Mouse (Mus musculus) gonadal fat pad, adult 2 months (tissue): ENCODE results near the gene Col6a6. TPM values are rescaled to one million over a fixed set of nuclear protein-coding genes. Genes with fewer than 3 reads are reported as not detected.
A peak's percentile ranks its signal among the peaks of the same experiment; 100 is the strongest.

Experiments
- DNase-seq: peaks from one replicate; pipeline ENCODE4 v3.0.0-alpha.2; 2012; ENCODE audit warnings: low read depth
- polyA plus RNA-seq: library from polyadenylated mRNA; depleted of rRNA; stranded (reverse); fragments of >200 nt; gene quantifications from 2 replicates; pipeline ENCODE4 v1.2.3, GENCODE M21; 2012

Gene Col6a6
- polyA plus RNA-seq, 1 experiment = 1.8 TPM

GRCm38 (mm10) chr9:105739446-105739845 lies 88.5 kb downstream of the Col6a6 start:
- no peak for DNase-seq

GRCm38 (mm10) chr9:105737448-105737847 lies 90.5 kb downstream of the Col6a6 start:
- DNase-seq = peak; percentile 31

DNA sequence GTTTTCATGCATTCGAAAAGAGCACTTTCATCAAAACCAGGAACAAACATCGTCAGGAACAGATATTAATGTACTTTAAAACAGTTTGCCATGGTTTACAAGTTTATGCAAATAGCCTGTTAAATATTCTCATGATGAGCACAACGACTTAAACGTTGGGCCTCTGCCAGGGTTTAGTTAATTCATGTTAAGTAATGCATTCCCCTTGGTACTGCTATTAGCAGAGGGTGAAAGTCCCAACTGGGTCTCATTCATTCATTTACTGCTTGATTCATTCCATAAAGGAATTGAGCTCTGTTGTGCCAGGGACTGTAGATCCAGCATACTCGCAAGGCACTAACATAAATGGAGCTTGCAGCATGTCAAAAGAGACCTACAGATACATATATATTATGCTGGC lies 92.8 kb downstream of the Col6a6 start:
- no peak for DNase-seq

- no peak for DNase-seq
Measured at GRCm38 (mm10) chr9:105734651-105735050, 93.3 kb downstream of the Col6a6 start.

- no peak for DNase-seq
Measured at GRCm38 (mm10) chr9:105731976-105732375, 96.0 kb downstream of the Col6a6 start.

- DNase-seq = no peak
Measured at GRCm38 (mm10) chr9:105720430-105720829, 107.5 kb downstream of the Col6a6 start.

GRCm38 (mm10) chr9:105719851-105720395 lies 108.0 kb downstream of the Col6a6 start:
- DNase-seq = no peak

DNA sequence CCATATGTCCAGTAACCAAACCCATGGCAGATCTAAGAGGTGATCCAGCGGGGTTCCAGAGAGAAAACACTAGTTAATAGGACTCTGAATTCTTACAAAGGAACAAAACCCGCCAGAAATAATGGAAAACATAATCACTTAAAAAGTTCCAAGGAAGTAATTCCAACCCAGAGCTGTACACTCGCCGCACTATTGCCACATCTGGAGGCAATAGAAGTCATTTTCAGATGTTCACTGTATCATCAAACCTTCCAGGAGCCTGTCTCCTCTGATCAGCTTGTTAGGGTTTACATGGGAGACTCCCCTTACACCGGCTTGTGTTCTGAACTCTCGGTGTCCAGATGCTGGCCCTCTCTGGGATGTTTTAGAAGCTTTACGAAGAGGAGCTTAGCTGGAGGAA lies 108.6 kb downstream of the Col6a6 start:
- DNase-seq = no peak

DNA sequence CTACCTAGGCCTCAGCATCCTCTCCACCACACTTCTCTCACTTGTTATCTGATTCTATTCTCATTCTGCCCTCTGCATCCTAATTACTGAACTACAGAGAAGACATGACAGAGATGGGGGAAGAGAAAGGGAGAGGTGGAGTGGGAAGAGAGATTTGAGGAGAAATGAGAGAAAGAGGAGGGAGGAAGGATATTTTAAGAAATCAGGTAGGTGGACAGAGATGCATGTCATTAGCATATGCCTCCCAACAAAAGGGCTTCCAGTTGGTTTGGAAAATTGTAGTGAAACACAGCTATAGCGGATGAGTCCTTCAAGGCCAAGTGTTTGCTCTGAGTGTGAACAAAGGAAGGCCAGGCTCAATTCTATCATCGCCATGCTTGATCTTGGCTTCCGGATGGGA lies 115.9 kb downstream of the Col6a6 start:
- DNase-seq = no peak

DNA sequence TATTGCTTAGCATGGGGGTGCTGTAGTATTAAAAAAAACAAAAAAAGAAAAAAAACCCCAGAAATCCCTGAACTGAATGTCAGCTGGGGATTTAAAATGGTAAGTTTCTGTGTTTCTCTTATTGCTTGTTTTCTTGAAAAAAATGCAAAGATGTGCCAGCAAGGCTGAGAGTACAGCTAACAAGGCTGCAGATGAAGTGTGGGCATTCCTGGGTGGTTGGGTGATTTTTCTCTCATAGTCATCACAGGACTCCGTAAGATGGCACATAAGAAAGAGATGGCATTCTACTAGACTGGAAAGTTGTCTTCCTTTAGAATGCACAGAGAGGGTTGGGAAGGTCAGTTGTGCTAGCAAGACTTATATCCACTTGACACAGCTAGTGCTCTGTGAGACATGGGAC lies 122.9 kb downstream of the Col6a6 start:
- DNase-seq = no peak

GRCm38 (mm10) chr9:105704226-105704932 lies 123.6 kb downstream of the Col6a6 start:
- no peak for DNase-seq

DNA sequence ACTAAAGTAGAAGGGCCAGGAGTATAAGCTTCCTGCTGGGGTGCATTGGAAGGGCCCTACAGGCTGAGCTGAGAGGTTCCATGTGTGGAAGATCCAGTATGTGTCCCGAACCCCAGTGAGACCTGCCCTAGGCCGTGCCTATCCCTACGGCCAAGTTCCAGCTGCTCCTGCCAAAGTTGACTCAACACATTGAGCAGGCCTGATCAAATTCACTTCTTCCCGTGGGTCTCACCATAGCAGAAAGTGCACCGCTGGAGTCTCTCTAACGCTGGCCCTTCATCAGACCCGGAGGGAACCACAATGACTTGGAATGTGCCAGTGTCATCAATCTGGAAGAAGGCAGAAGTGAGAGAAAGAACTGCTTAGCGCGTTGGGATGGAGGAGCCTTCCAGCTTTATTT lies 126.0 kb downstream of the Col6a6 start:
- DNase-seq = no peak

GRCm38 (mm10) chr9:105700702-105701101 lies 127.3 kb downstream of the Col6a6 start:
- DNase-seq = no peak

GRCm38 (mm10) chr9:105697764-105698396 lies 130.1 kb downstream of the Col6a6 start:
- no peak for DNase-seq

DNA sequence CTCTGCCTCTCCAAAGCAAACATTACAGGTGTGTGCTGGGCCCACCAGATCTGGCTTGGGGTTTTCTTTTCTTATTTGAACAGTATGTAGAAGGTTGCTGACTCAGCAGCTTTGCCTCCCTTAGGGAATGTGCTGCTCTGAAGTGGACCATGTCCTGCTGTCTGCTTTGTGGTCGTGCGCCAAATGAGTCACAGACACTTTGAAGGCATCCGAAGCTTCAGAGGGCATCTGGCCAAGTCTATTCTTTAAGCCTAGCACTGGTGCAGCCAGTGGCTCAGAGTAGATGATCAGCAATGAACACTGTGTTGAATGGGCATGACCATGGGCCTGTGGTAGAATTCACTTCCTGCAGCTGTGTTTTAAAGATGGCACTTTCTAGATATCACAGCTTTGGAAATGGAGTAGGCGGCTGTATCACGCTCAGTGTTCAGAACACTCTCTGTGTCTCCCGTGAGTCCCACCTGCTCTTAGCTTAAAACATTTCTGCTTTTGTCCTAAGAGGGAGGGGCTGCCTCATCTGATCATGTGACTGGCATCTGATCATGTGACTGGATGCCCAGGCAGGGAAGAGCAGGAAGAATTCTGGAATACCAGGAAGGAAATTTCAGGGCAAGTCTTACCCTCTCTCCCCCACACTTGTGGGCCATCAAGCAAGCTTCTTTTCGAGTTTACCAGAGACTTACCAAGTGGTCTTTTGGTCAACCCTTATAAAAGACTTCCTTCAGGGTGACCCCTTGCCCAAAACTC lies 131.0 kb downstream of the Col6a6 start:
- no peak for DNase-seq

DNA sequence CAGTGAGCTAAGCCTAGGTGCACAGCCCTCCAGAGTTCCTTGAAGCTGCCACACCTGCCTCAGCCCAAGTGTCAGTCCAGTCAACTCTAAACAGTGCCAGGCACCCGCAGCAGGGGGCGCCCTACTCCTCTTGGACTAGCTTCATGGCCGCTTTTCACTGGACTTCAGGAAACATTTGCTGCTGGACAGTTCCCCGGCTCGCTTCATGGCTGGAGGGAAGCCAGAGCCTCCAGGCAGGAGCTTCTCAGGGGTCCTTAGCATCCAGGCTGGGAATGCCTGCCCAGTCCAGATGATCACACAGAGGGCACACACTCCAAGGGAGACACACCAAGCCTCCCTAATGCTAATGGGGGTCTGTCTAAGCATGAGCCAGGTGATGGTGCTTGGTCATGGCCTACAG lies 134.1 kb downstream of the Col6a6 start:
- DNase-seq = no peak

DNA sequence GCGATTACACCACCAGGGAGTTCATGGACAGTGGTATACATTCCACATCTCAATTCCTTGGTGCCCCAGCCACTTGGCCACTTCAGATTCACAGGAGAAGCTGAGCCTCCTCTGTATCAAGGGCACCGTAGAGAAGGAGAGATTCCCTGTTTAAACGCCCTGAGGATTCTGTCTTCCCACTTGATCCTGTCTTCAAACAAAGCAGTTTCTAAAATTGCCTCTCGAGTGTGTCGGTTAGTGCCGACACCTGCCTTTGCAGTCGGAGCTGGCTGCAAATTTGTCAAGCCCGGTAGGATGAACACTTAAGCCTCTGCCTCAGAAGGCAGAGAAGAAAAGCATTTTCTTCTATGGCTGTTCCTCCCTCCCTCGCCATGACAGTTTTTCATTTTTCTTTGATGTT lies 134.9 kb downstream of the Col6a6 start:
- DNase-seq = no peak

DNA sequence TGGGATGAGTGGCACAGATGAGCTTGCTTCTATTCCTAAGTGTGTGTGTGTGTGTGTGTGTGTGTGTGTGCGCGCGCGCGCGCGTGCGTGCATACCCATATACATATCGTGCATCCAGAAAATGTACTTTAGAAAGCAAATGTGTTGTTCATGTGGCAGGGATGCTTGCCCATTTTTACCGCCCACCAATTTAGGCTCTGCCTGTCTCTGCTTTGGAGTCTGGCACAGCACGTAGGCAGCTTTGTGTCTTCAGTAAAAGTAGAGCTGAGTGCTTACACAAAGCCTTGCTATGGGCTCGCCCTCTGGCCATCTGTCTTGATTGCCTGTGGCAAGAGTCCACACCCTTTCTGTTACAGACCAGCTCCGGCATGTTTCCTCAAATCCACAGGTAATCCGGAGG lies 135.5 kb downstream of the Col6a6 start:
- DNase-seq = no peak

DNA sequence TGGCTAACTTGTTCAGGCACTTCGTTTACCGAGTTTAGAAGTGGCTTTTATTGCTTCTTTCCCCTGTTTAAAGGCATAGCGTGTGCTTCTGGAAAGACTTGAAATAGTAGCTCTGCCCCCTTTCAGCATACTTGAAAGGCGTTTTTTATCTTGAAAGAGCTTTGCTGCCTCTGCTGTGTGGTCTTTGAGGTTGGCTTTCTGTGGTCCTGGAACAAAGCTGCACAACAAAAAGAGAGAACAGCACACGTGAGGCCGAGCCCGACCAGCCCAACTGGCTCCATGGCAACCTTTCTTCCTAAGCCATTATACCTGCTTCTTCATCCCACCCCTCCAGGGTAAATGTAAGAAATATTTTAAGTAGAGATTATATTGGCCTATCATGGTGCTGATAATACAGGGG lies 138.5 kb downstream of the Col6a6 start:
- no peak for DNase-seq

DNA sequence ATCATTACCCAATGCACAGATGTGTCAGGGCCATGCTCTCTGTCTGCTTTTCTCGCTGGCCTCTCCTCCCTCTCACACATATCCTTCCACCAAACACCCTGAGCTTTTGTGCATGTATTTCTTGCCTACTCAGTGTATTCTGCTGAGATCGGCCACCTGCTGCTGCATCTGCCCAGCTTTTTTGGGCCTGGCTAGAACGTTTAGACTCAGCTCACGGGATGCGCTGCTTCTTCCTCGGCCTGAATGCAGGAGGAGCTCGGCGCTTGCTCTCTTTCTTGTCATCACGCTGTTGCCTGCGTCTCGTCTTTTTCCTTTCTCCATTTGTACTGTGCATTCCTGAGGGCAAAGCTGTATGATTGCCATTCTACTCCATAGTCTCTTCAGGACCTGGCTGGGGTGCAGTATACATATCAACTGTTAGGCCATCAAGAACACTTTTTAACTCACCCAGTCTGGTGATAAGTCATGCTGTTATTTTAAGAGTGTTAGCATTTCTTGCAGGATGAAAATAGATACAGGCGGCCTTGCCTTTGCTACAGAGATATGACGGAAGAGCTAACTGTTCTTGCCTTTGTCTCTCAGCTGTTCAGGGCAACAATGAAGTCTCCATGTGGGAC lies 143.3 kb downstream of the Col6a6 start:
- DNase-seq = no peak

GRCm38 (mm10) chr9:105681386-105681785 lies 146.6 kb downstream of the Col6a6 start:
- DNase-seq = no peak

GRCm38 (mm10) chr9:105675941-105676340 lies 152.0 kb downstream of the Col6a6 start:
- DNase-seq = no peak
